Mouse (Mus musculus) G1E-ER4 (cell line): ENCODE data around the gene Amigo3. TPM values are rescaled to one million over a fixed set of nuclear protein-coding genes. Genes with fewer than 3 reads are reported as not detected.

Experiments
- GATA1 ChIP-seq: IDR thresholded peaks from one replicate; pipeline ENCODE4 v1.8.0; 2012; ENCODE audit warnings: low read length, inconsistent platforms
- polyA plus RNA-seq: library from polyadenylated mRNA; stranded (reverse); fragments of >175 nt; gene quantifications from 2 replicates; pipeline ENCODE4 v1.2.3, GENCODE M21; 2012

The Amigo3 gene
- polyA plus RNA-seq, 1 experiment = 0.24 TPM

DNA sequence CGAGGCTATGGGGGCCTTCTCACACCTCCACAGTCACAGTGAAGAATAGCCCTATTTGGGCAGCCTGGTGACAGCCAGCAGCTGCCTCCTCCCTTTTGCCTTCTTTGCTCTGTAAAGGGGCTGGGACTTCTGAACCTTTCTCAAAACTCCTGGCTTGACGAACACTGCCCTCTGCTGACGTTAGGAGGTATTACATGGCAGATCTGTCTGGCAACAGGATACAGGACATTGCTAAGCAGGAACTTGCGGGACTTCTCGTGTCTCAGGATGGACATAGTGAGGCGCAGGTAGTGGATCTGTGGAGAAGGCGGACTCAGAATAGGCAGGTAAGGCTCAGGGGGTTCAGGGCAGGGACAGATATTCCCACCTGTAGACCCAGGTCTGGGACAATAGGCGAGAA lies 14.9 kb downstream of the Amigo3 start:
- TF ChIP-seq GATA1 = no peak

DNA sequence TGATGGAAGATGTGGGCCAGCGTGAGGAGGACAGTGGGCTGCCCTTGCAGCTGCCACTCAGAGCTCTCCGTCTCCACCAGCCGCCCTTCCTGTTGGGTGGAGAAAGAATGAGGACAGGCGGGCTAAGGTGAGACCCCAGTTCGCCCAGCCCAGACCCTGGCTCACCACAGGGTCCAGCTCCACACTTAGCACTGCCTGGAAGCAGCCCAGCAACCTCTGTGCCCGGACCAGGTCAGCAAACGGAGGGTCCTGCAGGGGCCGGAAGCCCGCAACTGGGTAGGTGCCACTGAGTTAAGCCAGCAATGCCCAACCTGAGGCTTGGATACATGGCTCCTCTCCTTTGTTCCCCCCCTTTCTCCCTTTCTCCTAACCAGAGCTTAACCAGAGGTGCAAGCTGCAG lies 16.0 kb downstream of the Amigo3 start:
- TF ChIP-seq GATA1 = no peak

DNA sequence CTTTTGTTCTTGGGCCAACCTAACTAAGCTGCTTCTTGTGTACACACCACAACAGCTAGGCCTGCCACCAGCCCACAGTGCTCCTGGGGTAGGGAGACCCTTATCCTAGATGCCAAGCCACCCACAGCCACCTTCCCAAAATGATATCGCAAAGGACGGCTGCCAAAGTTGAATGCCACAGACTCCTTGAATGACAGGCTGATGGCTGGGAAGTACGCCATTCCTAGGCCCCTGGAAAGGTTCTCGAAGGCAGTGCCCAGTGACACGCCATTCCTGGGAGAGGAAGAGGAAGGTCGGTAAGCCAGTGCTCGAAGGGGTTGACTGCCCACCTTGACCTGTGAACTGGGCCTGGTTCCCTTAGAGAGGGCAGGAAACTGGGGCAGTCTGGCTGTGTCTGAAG lies 16.6 kb downstream of the Amigo3 start:
- no peak for TF ChIP-seq GATA1

DNA sequence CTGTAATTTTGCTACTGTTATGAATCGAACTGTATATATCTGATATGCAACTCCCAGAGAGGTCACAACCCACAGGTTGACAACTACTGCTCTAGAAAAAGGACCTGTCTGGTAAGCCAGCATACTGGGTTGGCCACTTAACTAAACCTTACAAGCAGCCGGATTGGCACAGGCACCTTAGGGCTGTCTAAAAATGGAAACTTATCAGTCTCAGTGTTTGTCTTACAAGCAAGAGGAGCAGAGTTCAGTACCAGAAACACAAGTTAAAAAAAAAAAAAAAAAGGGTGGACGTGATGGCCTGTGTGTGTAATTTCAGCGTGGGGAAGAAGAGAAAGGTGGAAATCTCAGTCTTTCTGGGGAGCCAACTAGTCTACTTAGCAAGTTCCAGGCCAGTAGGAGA lies 18.8 kb downstream of the Amigo3 start:
- TF ChIP-seq GATA1 = no peak

DNA sequence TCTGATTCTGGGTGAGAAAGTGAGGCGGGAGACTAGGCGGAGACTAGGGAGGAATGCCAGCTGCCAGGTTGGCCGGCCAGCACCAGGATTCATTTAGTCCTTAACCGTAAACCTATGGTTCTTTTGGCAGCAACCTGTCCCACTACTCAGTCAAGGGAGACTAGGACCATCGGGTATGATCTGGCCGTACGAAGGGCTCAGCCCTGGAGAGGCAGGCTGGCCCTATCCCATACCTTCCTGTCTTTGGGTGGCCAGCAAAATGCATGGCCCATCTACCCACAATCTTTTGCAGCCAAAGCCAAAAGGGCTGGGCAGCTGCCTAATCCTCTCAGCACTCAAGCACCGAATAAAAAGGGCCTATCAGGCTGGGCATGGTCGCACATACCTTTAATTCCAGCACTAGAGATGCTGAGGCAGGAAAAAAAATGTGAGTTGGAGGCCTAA lies 19.5 kb downstream of the Amigo3 start:
- TF ChIP-seq GATA1 = no peak

DNA sequence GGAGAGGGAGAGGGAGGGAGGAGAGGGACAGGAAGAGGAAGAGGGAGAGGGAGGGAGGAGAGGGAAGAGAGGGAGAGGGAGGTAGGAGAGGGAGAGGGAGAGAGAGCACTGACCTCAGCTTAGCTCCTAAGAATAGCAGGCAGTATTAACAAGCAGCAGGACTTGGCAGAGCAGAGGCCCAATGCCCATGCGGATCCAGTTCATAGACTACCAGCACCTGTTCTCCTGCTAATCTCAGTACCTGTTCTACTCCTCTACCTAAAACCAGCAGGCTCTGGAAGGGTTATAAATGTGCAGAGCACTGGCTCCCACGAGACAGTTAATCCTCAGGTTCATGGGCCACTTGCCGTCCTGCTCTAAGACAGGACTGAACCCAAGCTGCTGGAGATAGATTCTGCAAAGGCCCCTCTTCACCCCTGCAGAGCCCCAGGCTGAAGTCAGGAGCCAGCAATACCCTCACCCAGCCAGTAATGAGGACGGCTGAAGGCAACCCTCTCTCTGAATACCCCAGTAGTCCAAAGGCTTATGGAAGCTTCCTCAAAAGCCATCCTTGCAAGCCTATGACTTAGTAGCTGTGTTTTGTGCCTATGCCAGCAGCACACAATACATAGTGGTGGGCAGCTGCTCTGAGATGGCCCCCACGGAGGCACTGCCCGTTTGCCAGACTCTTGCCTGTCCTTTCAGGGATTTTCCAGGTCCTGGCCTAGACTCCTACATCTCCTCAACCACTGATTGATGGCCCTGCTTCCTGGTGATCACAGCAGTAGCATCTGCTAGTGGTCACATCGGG lies 20.4 kb downstream of the Amigo3 start:
- no peak for TF ChIP-seq GATA1

DNA sequence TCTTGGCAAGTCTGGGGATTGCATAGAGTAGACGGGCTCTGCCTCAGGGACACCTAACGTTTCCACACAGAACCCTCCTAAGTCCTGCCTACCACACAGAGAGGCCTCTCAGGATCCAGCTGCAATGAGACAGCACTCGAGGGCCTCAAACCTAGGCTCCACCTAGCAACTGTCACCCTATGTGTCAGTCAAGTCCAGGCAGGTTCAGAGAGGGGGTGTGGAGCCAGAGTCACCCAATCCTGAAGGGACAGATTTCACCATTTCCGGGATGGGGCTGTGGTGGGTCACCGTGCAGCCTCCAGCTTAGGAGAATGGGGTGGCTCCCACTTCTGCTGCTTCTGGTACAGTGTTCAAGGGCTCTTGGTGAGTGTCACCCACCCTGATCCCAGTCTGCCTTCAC lies 27.2 kb downstream of the Amigo3 start, which contains the start of gene Mst1:
Mst1 (plus strand) TSS at position 269 of the 400 bp plus-strand sequence.
- no peak for TF ChIP-seq GATA1

DNA sequence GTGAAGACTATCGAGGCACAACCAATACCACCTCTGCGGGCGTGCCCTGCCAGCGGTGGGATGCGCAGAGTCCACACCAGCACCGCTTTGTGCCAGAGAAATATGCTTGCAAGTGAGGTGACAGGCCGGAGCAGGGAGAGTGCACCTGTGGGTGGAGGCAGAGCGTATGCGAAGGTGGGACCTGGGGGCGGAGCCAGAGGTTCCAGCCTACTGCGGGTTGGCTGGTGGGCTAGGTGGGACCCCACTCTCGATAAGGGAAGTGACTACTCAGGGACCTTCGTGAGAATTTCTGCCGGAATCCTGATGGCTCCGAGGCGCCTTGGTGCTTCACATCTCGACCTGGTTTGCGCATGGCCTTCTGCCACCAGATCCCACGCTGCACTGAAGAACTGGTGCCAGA lies 29.6 kb downstream of the Amigo3 start:
- no peak for TF ChIP-seq GATA1

DNA sequence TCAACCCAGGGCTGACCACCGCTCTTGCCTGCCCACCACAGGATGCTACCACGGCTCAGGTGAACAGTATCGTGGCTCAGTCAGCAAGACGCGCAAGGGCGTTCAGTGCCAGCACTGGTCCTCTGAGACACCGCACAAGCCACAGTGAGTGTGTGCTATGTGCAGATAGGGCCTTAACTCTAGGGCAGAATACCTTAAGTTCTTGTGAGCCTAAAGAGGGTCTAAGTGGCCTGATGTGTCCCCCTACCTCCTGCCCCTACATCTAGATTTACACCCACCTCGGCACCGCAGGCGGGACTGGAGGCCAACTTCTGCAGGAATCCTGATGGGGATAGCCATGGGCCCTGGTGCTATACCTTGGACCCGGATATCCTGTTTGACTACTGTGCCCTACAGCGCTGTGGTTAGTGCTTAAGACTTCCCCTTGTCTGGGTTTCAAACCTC lies 30.1 kb downstream of the Amigo3 start, which contains the start of gene Rnf123:
Rnf123 (minus strand) TSS at position 359 of the 444 bp plus-strand sequence.
- no peak for TF ChIP-seq GATA1

DNA sequence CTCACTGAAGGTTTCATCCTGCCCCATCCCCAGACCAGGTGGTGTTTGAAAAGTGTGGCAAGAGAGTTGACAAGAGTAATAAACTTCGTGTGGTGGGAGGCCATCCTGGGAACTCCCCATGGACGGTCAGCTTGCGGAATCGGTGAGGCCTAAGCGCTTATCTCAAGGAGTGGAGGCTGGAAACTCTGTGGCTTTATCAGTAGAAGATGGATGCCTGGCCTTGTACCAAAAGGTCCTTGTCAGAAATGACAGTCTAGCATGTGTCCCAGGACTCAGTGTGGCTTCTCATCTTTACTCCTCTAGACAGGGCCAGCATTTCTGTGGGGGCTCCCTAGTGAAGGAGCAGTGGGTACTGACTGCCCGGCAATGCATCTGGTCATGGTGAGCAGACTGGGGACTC lies 30.6 kb downstream of the Amigo3 start:
- no peak for TF ChIP-seq GATA1

DNA sequence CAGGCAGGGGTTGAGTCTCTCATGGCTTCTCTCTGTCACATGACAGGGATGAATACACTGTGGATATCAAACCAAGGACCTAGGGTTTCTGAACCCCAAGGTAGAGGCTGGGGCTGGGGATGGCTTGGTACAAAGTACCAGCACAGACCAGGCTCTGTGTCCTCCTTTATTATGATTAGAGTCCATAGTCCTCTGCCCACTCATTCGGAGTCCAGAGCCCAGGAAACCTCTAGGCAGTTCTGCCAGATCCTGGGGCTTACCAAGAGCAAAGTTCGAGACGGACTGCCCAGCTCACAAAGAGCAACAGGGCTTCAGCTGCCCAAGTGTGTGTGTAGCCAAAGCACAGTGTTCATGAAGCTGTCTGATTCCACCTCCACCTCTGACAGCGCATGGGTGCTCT lies 32.3 kb downstream of the Amigo3 start:
- no peak for TF ChIP-seq GATA1

DNA sequence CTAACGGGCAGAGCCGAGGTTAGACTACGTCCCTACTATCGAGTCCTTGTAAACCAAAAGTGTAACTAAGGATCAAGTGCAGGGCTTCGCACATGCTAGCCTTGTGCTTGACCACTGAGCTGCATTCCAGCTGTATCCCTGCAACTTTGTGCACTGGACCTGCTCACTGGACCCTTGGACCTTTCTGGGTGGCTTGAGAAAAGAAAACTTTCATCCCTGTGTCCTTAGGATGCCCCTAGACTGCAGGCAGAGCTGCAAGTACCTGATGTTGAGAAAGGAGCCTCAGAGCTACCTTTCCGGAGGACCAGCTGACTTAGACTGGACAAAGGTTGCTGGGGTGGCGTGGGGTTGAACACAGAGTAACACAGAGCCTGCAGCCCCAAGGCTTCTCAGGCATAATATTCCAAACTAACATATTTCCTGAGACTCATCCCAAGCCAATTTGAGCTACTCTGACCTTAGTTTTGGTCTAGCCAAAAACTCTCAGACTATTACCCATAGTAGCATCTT lies 37.7 kb downstream of the Amigo3 start:
- no peak for TF ChIP-seq GATA1

DNA sequence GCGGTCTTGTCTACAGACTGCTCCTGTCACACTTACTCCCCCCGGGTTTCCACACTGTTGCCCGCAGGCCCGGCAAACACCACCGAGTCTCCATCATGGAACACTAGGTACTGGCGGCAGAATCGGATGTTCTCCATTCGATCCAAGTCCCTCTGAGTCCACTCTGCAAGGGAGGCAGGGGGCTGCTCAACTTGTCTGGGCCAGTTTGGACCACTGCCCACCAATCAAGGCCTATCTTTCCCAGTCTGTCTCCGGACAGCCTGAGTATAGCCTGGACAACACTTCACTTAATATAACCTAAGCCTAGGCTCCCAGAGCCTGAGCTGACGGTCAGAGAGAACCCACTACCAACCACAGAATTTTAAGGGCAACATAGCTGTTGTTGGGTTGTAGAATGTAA lies 40.6 kb downstream of the Amigo3 start:
- no peak for TF ChIP-seq GATA1

DNA sequence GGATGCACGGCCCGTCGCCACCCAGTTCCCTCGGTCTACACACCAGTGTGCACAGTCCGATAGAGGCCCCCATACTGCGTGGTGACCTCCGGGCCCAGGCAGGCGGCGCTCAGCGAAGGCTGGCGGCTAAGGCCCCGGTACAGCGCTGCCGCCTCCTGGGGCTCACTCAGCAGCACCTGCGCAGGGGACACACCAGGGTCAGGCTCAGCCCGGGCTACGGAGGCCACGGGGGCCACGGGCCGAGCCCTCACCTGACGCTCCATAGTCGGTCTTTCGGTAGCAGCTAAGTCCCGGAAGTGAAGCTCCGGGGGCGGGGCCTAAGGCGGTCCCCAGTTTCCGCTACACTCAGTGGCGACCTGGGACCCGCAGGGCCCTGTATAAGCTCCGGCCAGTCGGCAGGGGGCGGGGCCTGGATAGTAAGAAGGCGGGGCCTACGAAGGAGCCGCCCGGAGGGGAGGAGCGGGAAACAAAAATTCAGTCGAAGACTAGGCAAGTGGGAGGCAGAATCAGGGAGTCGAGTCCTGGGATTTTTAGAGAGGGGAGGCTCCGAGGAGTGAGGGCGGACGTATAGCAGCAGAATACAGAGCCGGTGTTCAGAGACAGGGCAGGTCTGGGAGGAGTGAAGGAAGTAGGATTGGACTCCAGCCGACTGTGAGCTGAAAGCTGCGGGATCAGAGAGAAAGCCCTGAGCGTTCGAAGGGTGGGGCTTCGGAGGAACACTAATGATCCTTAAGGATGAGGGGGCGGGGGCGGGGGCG lies 41.4 kb downstream of the Amigo3 start, which contains the start of gene Apeh:
Apeh (minus strand) TSS at position 423 of the 758 bp plus-strand sequence.
- TF ChIP-seq GATA1 = no peak

DNA sequence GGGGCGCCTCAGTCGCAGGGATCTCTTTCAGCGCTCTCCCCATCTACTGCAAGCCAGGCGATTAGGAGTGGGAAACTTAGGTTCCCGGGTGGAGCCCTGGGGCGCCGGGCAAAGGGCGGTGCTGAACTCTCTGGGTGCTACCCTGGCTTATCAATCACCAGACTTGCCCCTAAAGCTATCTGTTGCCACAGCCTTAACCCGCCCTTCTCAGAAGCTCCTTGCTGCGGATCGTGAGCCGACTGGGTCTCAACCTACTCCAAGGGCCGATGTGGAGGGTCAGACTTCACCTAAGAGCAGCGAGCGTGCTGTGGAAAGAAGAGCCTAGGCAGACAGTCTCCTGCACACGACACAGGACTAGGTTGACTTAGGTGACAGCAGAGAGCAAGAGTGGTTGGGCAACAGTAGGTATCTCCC lies 42.0 kb downstream of the Amigo3 start:
- peak; percentile 52 for TF ChIP-seq GATA1

DNA sequence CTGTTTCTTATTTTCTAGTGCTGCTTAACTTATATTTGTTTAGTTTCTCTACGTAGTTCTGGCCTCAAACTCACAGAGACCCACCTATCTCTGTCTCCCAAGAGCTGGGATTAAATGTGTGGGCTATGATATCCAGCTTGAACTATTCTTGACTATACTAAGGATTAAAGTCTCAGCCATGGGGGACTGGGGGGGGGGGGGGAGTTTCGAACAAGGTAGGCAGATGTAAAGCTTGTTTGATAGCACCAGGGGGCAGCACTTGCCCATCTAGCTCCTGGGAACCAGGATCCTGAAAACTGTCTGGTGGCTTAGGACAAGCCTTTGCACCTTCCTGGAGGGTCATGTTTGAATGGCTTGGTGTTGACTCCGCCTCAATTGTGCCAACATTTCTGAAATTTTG lies 42.6 kb downstream of the Amigo3 start:
- no peak for TF ChIP-seq GATA1
